Comparison of ENCODE assay signal across 15 mouse cellular contexts in the genomic region with DNA sequence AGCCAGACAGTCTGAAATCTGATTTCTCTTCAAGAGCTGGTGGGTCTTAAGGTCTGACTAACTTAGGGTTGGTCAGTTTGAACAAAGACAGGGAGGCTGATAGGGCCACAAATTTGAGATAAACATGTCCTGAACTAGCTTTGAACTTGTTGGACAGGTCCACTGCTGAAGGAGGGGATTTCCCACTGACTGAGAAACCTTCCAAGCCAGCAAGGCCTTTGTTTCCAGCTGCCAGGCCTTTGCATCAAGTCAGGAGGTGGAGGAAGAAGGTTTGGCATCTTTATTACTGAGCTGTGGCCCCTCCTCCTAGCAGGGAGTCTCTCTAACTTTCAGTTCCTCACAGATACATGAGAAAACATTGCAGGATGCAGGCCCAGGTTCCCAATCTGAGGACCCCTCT.
DNase-seq lines count a peak whose midpoint lies in the region; ATAC-seq lines count a peak whose summit lies in the region.
"Had no signal": no experiment of that assay in that cellular context is flagged by ENCODE, and none has a peak within 500 bp of the region (broad histone marks: within the 10 kb centered on the region; RNA-seq: fewer than 3 reads in every experiment).

No protein-coding gene starts in this region.

- H3K4me2 ChIP-seq in forebrain, embryonic 15.5 days (replicated peaks): no peak overlapping the region
- H3K4me2 ChIP-seq: heart, embryonic 15.5 days; hindbrain, embryonic 14.5 days had no signal

- 0 out of 2 replicates have a peak, but pooled peaks cover 3% of the 10 kb centered on the region for H3K27me3 ChIP-seq in forebrain, embryonic 15.5 days
- H3K27me3 ChIP-seq: heart, embryonic 15.5 days; Patski had no signal

- no peak overlapping the region for H3K4me3 ChIP-seq in forebrain, embryonic 15.5 days
- H3K4me3 ChIP-seq: heart, embryonic 15.5 days had no signal

- H3K4me1 ChIP-seq in forebrain, embryonic 15.5 days: peaks cover 18% of the 10 kb centered on the region

- H3K9me3 ChIP-seq in forebrain, embryonic 15.5 days: no peaks in the 10 kb centered on the region
- H3K9me3 ChIP-seq: heart, embryonic 15.5 days had no signal

- H3K36me3 ChIP-seq in forebrain, embryonic 15.5 days: no peaks in the 10 kb centered on the region
- H3K36me3 ChIP-seq: heart, embryonic 15.5 days had no signal

- H3K9ac ChIP-seq in forebrain, embryonic 15.5 days (replicated peaks): no peak overlapping the region
- H3K9ac ChIP-seq: heart, embryonic 15.5 days; hindbrain, embryonic 14.5 days had no signal

- DNase-seq in adrenal gland, adult 8-10 months: peak; percentile 54
- DNase-seq in adrenal gland, adult 18-20 months (ENCODE audit: low spot score in 2 of 2): no peak
- DNase-seq in urinary bladder, postnatal 14 days (ENCODE audit: low spot score): peak; percentile 45
- no peak for DNase-seq in urinary bladder, adult 2 months (ENCODE audit: low spot score)
- DNase-seq in kidney, postnatal 10 days: peak; percentile 49
- no peak for DNase-seq in cerebellum, adult 9-11 months
- no peak for DNase-seq in layer of hippocampus, adult 18-20 months (ENCODE audit: low spot score in 2 of 2)
- DNase-seq: B cell, adult 2 months; cerebellum, adult 2 months; gastrocnemius, postnatal 14 days; midbrain, embryonic 14.5 days had no signal

- no peak overlapping the region for H3K27ac ChIP-seq in forebrain, embryonic 15.5 days (replicated peaks)
- H3K27ac ChIP-seq: heart, embryonic 15.5 days; hindbrain, embryonic 14.5 days had no signal

- ATAC-seq in forebrain, embryonic 15.5 days (replicated peaks): no peak
- ATAC-seq: Patski had no signal

Comparison
In these comparisons a context has a peak if more than half of its experiments do, and no peak if none do; other contexts are left out.
1. DNase-seq: peak in adrenal gland, adult 8-10 months (single experiment), urinary bladder, postnatal 14 days (single experiment) and kidney, postnatal 10 days (single experiment); none in adrenal gland, adult 18-20 months (0 of 2), urinary bladder, adult 2 months (single experiment), cerebellum, adult 9-11 months (single experiment) and layer of hippocampus, adult 18-20 months (0 of 2).